Mouse (Mus musculus) kidney, embryonic 16.5 days (tissue): ENCODE measurements around the gene Hebp2. TPM values are rescaled to one million over a fixed set of nuclear protein-coding genes. Genes with fewer than 3 reads are reported as not detected.
"Not testable (repeated sequence)": the region's sequence is repeated elsewhere in the genome, so short reads cannot be mapped to it uniquely, and the experiment has no call there.

Source experiments
- ATAC-seq: fragments of 200-750 bp; cut with Nextera tagmentation; 2 replicates; pipeline ENCODE4 v1.8.0; 2017; ENCODE audit warnings: moderate TSS enrichment; ENCODE audit not compliant: low FRiP score, low TSS enrichment
- H3K27ac ChIP-seq: fragments of 300-500 bp; sonication (generic); 2 replicates; pipeline ENCODE4 v1.5.1; 2014; ENCODE audit warnings: low read length
- H3K27me3 ChIP-seq: fragments of 300-500 bp; sonication (generic); 2 replicates; pipeline ENCODE4 v1.6.1; 2014; ENCODE audit warnings: low read length, control low read depth, mixed read lengths; ENCODE audit not compliant: insufficient read depth
- H3K36me3 ChIP-seq: fragments of 300-500 bp; sonication (generic); 2 replicates; pipeline ENCODE4 v1.6.1; 2014; ENCODE audit warnings: low read length, control low read depth, mixed read lengths; ENCODE audit not compliant: insufficient read depth
- H3K4me1 ChIP-seq: fragments of 300-500 bp; sonication (generic); 2 replicates; pipeline ENCODE4 v1.6.1; 2014; ENCODE audit warnings: low read length, control low read depth, mixed read lengths; ENCODE audit not compliant: insufficient read depth
- H3K4me2 ChIP-seq: fragments of 300-500 bp; sonication (generic); replicated peaks from 2 replicates; pipeline ENCODE4 v1.6.1; 2014; ENCODE audit warnings: low read depth, low read length
- H3K4me3 ChIP-seq: fragments of 300-500 bp; sonication (generic); 2 replicates; pipeline ENCODE4 v1.5.1; 2014; ENCODE audit warnings: mild to moderate bottlenecking, low read length
- H3K9ac ChIP-seq: fragments of 300-500 bp; sonication (generic); replicated peaks from 2 replicates; pipeline ENCODE4 v1.6.1; 2014; ENCODE audit warnings: low read length
- H3K9me3 ChIP-seq: fragments of 300-500 bp; sonication (generic); 2 replicates; pipeline ENCODE4 v1.6.1; 2016; ENCODE audit warnings: low read length, control low read depth
- WGBS: fragments of 180-500 bp; shearing (Covaris S2); extraction: QIAGEN DNeasy Blood & Tissue Kit; methylation state at CpG from one replicate; pipeline ENCODE4 v1.1.7; 2014; 5-methylcytosine and 5-hydroxymethylcytosine counted together
- polyA plus RNA-seq: library from polyadenylated mRNA; unstranded; fragments of >200 nt; fragmentation: Nextera tagmentation; extraction: Ambion mirVana; gene quantifications from 2 replicates; pipeline ENCODE4 v1.2.1, GENCODE M21; 2015

Hebp2 gene
- 13.3 and 14.2 TPM in 2 replicates for polyA plus RNA-seq

- Histone ChIP-seq H3K27ac (peak within 1 kb of the TSS; percentile 58; the same call in 1 of the 2 replicates), H3K4me1 (0 out of 2 replicates have a peak, but pooled peaks cover 5% of the 10 kb centered on the region), H3K4me3 (peak within 1 kb of the TSS; percentile 71), H3K9me3 (no peaks in the 10 kb centered on the region), H3K36me3 (no peaks in the 10 kb centered on the region), H3K27me3 (no peaks in the 10 kb centered on the region), H3K9ac (peak within 1 kb of the TSS; percentile 81), H3K4me2 (peak within 1 kb of the TSS; percentile 87)
- peak; percentile 89 for ATAC-seq
- under 1% methylated on average over 22 of the region's 22 CpGs for WGBS
Observed at GRCm38 (mm10) chr10:18545813-18546235, at the start of gene Hebp2. Gene Hebp2, minus strand, starts transcription at chr10:18546076.

- H3K4me2 ChIP-seq: no peak overlapping the region
- H3K9me3 ChIP-seq: no peaks in the 10 kb centered on the region
- no peaks in the 10 kb centered on the region for H3K36me3 ChIP-seq
- no peak overlapping the region for H3K4me3 ChIP-seq
- H3K27ac ChIP-seq: no peak overlapping the region
- no peaks in the 10 kb centered on the region for H3K4me1 ChIP-seq
- H3K9ac ChIP-seq: no peak overlapping the region
- no peaks in the 10 kb centered on the region for H3K27me3 ChIP-seq
- no peak for ATAC-seq
- 88% methylated on average over 5 of the region's 5 CpGs for WGBS
Observed at GRCm38 (mm10) chr10:18589455-18589854, 43.6 kb upstream of the Hebp2 start.

DNA sequence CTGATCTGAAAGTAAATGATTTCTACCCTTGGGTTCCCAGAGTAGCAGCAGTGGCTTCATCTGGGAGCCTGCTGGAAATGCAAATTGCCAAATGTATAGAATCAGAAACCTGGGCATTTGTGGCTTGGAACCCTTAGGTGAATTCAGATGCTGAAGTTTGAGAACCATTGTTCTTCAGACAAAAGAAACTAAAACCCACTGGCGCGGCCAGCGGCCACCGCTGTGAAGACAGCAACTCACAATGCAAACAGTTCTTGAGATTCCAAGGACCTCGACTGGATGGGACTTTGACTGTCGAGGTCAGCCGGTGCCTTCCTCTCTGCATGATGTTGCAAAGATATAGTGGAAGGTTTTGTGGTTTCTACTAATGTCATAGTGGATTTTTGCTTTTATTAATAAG, 38.3 kb upstream of the Hebp2 start:
- Histone ChIP-seq H3K4me2 (no peak overlapping the region), H3K36me3 (no peaks in the 10 kb centered on the region), H3K4me3 (no peak overlapping the region), H3K27me3 (no peaks in the 10 kb centered on the region), H3K9ac (no peak overlapping the region), H3K27ac (no peak overlapping the region), H3K9me3 (no peaks in the 10 kb centered on the region), H3K4me1 (no peaks in the 10 kb centered on the region)
- no peak for ATAC-seq
- WGBS: 28% methylated on average over 7 of the region's 7 CpGs

GRCm38 (mm10) chr10:18572581-18572980, 26.7 kb upstream of the Hebp2 start:
- H3K27ac ChIP-seq: no peak overlapping the region
- H3K9ac ChIP-seq: no peak overlapping the region
- H3K4me2 ChIP-seq: no peak overlapping the region
- no peaks in the 10 kb centered on the region for H3K36me3 ChIP-seq
- no peaks in the 10 kb centered on the region for H3K27me3 ChIP-seq
- no peak for ATAC-seq
- no peak overlapping the region for H3K4me3 ChIP-seq
- 49% methylated on average over 2 of the region's 2 CpGs for WGBS
- 0 out of 2 replicates have a peak, but pooled peaks cover 6% of the 10 kb centered on the region for H3K9me3 ChIP-seq
- H3K4me1 ChIP-seq: no peaks in the 10 kb centered on the region

DNA sequence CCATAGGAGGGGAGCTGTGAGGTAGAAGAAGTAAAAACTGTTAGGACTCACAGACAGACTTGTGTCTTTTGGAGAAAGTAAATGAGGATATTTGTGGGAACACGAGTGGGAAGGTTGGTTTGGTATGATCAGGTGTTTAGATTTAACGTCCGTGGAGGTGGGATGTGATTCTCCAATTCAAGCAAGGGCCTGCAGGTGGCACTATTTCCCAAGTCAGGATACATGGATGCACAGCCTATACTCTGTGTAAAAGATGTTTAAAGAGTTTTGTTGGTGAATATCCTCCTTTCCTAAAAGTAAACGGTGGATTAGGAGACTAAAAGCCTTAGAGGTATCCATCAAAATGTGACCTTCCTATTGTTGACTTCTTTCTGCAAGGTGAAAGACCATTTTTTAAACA, 17.1 kb upstream of the Hebp2 start:
- no peaks in the 10 kb centered on the region for H3K9me3 ChIP-seq
- no peak overlapping the region for H3K4me3 ChIP-seq
- WGBS: 5% methylated on average over 4 of the region's 4 CpGs
- H3K36me3 ChIP-seq: no peaks in the 10 kb centered on the region
- ATAC-seq: no peak
- H3K27me3 ChIP-seq: no peaks in the 10 kb centered on the region
- H3K9ac ChIP-seq: no peak overlapping the region
- no peaks in the 10 kb centered on the region for H3K4me1 ChIP-seq
- no peak overlapping the region for H3K27ac ChIP-seq
- no peak overlapping the region for H3K4me2 ChIP-seq

DNA sequence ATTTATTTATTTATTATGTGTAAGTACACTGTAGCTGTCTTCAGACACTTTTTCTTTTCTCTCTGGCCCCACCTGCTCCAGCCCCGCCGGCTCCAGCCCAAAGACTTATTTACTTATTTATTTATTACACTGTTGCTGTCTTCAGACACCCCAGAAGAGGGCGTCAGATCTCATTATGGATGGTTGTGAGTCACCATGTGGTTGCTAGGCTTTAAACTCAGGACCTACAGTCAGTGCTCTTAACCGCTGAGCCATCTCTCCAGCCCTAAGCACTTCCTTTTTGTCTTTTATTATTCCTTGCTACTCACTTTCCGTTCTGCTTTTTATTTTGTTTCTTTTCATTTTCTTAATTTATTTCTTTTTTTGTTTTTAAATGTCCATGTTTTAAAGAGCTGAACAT, 15.6 kb upstream of the Hebp2 start:
- Histone ChIP-seq H3K9me3 (no peaks in the 10 kb centered on the region), H3K27me3 (no peaks in the 10 kb centered on the region), H3K4me3 (no peak overlapping the region), H3K9ac (no peak overlapping the region), H3K4me1 (no peaks in the 10 kb centered on the region), H3K36me3 (no peaks in the 10 kb centered on the region), H3K4me2 (no peak overlapping the region), H3K27ac (no peak overlapping the region)
- 42% methylated on average over 5 of the region's 5 CpGs for WGBS
- ATAC-seq: no peak

DNA sequence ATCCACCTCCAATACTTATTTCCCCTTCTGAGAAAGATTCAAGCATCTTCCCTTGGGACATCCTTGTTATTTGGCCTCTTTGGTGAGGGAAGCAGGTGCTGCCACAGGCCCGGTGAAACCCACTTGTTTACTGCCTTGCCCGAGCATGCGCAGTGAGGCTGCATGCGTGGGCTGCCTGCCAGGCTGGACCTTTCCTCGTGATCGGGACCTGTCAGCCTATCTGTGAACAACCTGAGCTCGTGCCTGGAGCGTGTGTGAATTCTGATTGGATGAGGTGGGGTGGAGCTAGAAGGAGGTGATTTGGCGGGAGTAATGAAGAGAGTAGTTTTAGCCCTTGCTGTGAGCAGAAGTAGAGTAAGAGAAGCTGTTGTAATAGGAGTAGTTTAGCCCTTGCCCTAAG, 13.2 kb upstream of the Hebp2 start:
- H3K9me3 ChIP-seq, H3K4me2 ChIP-seq, H3K9ac ChIP-seq, H3K4me3 ChIP-seq, H3K4me1 ChIP-seq, ATAC-seq, H3K36me3 ChIP-seq, H3K27me3 ChIP-seq, H3K27ac ChIP-seq: not testable (repeated sequence)
- 83% methylated on average over 9 of the region's 9 CpGs for WGBS

DNA sequence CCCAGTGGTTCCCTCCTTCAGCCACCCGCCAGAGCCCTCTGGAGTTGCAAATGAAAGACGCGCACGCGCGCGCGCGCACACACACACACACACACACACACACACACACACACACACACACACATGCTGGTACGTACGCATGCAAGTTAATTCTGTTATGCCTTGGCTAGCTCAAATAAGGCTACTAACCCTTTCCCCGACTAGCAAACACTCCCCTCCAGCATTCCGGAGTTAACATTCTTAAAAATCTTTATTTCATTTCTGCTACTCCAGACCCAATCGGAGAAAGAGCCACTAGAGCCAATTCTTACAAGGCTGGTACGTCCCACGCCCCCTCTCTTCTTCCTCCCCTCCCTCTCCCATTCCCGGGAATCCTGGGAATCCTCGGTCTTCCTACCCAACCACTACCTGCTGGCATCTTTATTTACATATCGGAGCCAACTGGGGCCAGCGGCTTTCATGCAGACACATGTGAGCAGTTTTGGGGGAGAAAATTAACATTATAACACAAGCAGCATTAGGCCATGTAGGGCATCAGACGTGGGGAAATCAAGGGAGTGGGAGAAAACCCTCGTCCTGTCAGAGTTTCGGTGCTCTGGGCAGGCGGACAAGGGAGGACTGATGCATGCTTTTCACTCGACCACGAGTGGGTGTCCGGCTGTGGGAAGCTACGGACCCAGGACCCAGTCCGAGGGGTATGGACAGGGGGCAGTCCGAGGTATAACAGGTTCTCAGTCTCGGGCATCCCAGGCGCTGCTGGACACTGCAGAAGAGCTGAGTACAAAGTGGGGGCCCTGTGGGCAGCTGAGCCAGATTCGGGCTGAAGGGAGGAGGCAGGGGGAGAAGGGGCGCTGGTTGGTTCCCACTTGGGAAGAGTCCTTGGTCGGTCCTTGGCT, 3.7 kb upstream of the Hebp2 start:
- Histone ChIP-seq H3K4me3 (peak overlapping the region; percentile 46), H3K4me2 (peak overlapping the region; percentile 79), H3K36me3 (no peaks in the 10 kb centered on the region), H3K27ac (no peak overlapping the region), H3K9me3 (no peaks in the 10 kb centered on the region), H3K9ac (peak overlapping the region; percentile 56), H3K27me3 (no peaks in the 10 kb centered on the region), H3K4me1 (0 out of 2 replicates have a peak, but pooled peaks cover 5% of the 10 kb centered on the region)
- 0 out of 2 replicates have a peak, but pooled peaks have one; percentile 29 for ATAC-seq
- WGBS: 4% methylated on average over 35 of the region's 35 CpGs

DNA sequence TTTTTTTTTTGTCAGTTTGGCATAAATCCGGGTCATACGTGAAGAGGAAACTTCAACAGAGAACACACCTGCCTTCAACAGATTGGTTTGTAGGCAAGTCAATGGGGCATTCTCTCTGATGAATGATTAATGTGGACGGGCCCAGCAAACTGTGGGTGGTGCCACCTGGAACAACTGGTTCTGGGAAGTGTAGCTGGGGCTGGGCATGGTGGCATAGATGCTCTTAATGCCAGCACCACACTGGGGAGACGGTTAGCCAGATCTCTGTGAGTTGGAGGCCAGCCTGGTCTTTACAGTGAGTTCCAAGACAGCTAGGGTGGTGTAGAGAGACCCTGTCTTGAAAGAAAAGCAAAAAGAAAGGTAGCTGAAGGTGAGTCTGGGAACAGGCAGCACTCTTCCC, 1.5 kb upstream of the Hebp2 start:
- Histone ChIP-seq H3K27ac (no peak overlapping the region), H3K4me1 (0 out of 2 replicates have a peak, but pooled peaks cover 5% of the 10 kb centered on the region), H3K36me3 (no peaks in the 10 kb centered on the region), H3K9me3 (no peaks in the 10 kb centered on the region), H3K4me3 (no peak overlapping the region), H3K4me2 (no peak overlapping the region), H3K9ac (no peak overlapping the region), H3K27me3 (no peaks in the 10 kb centered on the region)
- 62% methylated on average over 4 of the region's 4 CpGs for WGBS
- no peak for ATAC-seq

GRCm38 (mm10) chr10:18545309-18545708, 567 bp downstream of the Hebp2 start:
- 0 out of 2 replicates have a peak, but pooled peaks have one; percentile 7 for ATAC-seq
- no peak overlapping the region for H3K27ac ChIP-seq
- peak overlapping the region; percentile 71 for H3K4me3 ChIP-seq
- 0 out of 2 replicates have a peak, but pooled peaks cover 5% of the 10 kb centered on the region for H3K4me1 ChIP-seq
- H3K9me3 ChIP-seq: no peaks in the 10 kb centered on the region
- no peaks in the 10 kb centered on the region for H3K27me3 ChIP-seq
- peak overlapping the region; percentile 87 for H3K4me2 ChIP-seq
- WGBS: 9% methylated on average over 13 of the region's 13 CpGs
- peak overlapping the region; percentile 81 for H3K9ac ChIP-seq
- H3K36me3 ChIP-seq: no peaks in the 10 kb centered on the region
